Mouse (Mus musculus) testis, adult 2 months (tissue): ENCODE data around the gene Gadd45gip1. TPM values are rescaled to one million over a fixed set of nuclear protein-coding genes. Genes with fewer than 3 reads are reported as not detected.

Source experiments
- H3K27ac ChIP-seq: fragments of 200-500 bp; 2 replicates; pipeline ENCODE4 v1.5.1; 2012; ENCODE audit warnings: low read depth, low read length; ENCODE audit not compliant: control insufficient read depth, insufficient read depth
- H3K27me3 ChIP-seq: fragments of 200-500 bp; 2 replicates; pipeline ENCODE4 v1.6.1; 2012; ENCODE audit warnings: mild to moderate bottlenecking, low read length, moderate library complexity; ENCODE audit not compliant: control insufficient read depth, insufficient read depth
- H3K36me3 ChIP-seq: fragments of 200-500 bp; 2 replicates; pipeline ENCODE4 v1.6.1; 2012; ENCODE audit warnings: mild to moderate bottlenecking, low read length; ENCODE audit not compliant: control insufficient read depth, insufficient read depth
- H3K4me1 ChIP-seq: fragments of 200-500 bp; 2 replicates; pipeline ENCODE4 v1.6.1; 2012; ENCODE audit warnings: low read length; ENCODE audit not compliant: control insufficient read depth, insufficient read depth
- H3K4me3 ChIP-seq: fragments of 200-500 bp; 2 replicates; pipeline ENCODE4 v1.5.1; 2012; ENCODE audit warnings: low read depth, mild to moderate bottlenecking, low read length, moderate library complexity, mixed read lengths; ENCODE audit not compliant: control insufficient read depth
- CTCF ChIP-seq: fragments of 200-500 bp; IDR thresholded peaks from 2 replicates; pipeline ENCODE4 v1.5.1; 2012; ENCODE audit warnings: low read depth, mild to moderate bottlenecking, inconsistent platforms, low read length, moderate library complexity; ENCODE audit not compliant: control insufficient read depth, insufficient read depth, insufficient replicate concordance
- POLR2A ChIP-seq: fragments of 200-500 bp; IDR thresholded peaks from 2 replicates; pipeline ENCODE4 v1.6.1; 2012; ENCODE audit warnings: low read depth, mild to moderate bottlenecking, inconsistent platforms, low read length, moderate library complexity; ENCODE audit not compliant: control insufficient read depth
- polyA plus RNA-seq: library from polyadenylated mRNA; depleted of rRNA; stranded (reverse); fragments of >200 nt; gene quantifications from 2 replicates; pipeline ENCODE4 v1.2.3, GENCODE M21; 2012

Gadd45gip1 gene
- polyA plus RNA-seq, 1 experiment = 9.4 TPM

DNA sequence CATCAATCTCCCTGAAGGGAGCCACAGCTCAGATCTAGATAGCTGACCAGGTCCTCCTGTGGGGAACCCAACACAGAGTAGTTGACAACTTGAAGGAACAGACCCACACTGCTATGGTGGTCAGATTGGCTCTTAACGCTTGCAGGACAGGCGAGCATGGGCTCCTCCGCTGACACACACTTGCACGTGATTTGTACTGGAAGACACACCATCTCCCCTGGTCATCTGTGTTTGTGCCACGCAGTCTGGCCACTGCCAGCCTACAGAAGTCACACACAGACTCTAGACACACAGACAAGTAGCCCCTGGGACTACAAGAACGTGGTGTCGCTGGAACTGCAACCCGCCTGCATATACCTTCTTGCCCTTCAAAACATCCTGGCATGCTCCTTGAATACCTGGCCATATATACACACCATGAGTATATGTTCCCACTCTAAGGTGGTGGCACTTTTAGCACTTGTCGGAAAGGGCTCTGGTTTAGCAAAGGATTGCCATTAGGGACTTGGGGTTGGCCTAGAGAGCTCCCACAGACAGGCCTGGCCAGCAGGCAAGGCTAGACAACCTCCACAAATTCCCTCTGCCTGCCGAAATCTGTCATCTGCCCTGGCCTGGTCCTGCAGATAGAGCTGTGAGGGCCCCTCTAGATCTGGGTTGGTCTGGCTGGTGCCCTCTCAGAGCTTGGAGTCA is 32.7 kb upstream of the Gadd45gip1 start:
- no peak for TF ChIP-seq CTCF
- no peak for TF ChIP-seq POLR2A
- Histone ChIP-seq H3K27ac (no peak overlapping the region), H3K4me1 (peaks cover 7% of the 10 kb centered on the region), H3K27me3 (no peaks in the 10 kb centered on the region), H3K36me3 (no peaks in the 10 kb centered on the region), H3K4me3 (peak overlapping the region; percentile 70)

DNA sequence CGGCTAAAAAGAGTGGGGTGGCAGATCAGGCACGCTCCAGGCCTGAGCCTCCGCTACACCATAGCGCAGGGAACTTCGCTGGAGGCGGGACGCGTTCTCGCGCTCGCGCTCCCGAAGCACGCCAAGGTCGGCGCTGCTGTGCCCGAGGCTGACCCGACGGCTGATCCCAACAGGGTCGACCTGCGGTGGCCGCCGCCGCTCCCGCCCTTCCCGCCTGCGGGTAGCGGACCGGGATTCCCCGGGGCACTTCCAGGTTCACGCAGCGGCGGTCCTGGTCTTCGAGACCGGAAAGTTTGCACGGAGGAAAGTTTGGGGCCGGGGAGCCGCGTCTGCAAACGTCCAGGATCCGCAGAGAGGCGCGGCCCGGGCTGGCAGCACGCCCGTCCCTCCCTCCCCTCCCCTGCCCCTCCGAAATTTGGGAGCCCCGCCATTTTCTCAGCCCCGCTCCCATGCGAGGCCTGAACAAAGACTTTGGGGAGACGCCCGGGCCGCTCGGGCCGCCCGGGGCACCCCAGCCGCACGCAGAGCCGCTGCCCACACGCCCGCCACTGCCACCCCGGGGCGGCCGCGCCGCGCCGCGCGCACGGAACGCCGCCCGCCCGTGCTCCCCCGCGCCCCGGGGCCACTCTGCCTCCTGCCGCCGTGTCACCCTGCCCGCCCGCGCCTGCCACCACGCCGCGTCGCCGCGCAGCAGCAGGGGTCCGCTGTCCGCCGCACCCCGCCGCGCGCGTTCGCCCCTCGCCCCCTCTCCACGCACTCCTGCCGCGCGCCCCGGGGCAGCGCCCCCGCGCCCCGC is 32.0 kb upstream of the Gadd45gip1 start:
- peak overlapping the region; percentile 28; the same call in 1 of the 2 replicates for H3K27ac ChIP-seq

DNA sequence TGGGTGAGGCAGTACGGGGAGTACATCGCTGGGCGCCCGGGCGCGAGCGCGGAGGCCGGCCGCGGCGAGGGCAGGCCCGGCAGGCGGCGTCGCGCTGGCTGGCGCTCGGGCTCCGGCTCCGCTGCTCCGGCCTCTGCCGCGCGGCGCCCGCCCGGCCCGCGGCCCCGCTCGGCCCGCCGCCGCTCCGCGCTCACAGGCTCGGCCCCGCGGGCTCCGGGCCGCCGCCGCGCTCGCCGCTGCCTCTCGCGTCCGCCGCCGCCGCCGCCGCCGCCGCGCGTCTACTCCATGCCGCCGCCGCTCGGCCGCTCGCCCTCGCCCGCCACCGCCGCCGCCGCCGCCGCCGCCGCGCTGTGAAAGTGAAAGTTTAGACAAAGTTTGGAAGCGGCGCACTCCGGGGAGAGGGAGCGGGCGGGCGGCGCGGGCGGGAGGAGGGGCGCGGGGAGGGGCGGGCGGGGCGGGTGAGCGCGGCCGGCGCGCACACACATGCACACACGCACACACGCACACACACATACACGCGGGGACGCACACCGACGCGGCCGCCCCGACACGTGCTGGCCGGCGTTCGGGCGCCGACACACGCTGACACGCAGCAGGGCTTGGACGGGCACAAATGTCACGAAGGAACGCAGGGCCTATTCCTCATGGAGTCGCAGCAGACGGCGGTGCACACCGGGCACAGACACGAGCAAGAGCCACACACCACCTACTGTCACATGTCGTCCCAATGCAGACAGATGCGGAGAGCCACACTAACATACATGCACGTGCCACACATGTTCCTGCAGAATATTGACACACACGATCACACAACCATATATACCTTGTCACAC is 31.1 kb upstream of the Gadd45gip1 start, which contains the start of gene Nfix:
Gene Nfix, minus strand, starts transcription at position 346 of the 833 bp plus-strand sequence.
- Histone ChIP-seq H3K27me3 (no peaks in the 10 kb centered on the region), H3K27ac (peak within 1 kb of the TSS; percentile 28; the same call in 1 of the 2 replicates), H3K4me3 (peak within 1 kb of the TSS; percentile 75), H3K4me1 (peaks cover 7% of the 10 kb centered on the region), H3K36me3 (no peaks in the 10 kb centered on the region)
- TF ChIP-seq POLR2A (no peak), CTCF (no peak)

More for the DNA sequence above, 32.0 kb upstream of the Gadd45gip1 start:
- TF ChIP-seq CTCF = no peak
- no peak for TF ChIP-seq POLR2A
- Histone ChIP-seq H3K27me3 (no peaks in the 10 kb centered on the region), H3K36me3 (no peaks in the 10 kb centered on the region), H3K4me1 (peaks cover 7% of the 10 kb centered on the region), H3K4me3 (peak overlapping the region; percentile 70)

DNA sequence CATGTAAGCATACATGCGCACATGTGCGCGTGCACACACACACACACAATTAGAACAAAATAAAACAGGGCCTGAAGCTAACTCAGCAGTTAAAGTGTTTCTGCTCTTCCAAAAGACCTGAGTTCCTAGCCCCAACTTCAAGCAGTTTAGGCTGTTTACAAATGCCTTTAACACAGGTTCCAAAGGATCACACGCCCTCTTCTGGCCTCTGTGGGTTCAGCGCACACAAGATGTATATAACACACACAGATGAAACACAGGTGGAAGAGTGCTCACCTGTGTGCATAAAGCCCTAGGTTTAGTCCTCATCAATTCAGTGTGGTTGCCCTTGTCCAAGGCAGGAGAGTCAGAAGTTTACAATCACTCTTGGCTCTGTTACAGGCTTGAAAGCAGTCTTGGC is 25.3 kb upstream of the Gadd45gip1 start:
- H3K27me3 ChIP-seq = no peaks in the 10 kb centered on the region

DNA sequence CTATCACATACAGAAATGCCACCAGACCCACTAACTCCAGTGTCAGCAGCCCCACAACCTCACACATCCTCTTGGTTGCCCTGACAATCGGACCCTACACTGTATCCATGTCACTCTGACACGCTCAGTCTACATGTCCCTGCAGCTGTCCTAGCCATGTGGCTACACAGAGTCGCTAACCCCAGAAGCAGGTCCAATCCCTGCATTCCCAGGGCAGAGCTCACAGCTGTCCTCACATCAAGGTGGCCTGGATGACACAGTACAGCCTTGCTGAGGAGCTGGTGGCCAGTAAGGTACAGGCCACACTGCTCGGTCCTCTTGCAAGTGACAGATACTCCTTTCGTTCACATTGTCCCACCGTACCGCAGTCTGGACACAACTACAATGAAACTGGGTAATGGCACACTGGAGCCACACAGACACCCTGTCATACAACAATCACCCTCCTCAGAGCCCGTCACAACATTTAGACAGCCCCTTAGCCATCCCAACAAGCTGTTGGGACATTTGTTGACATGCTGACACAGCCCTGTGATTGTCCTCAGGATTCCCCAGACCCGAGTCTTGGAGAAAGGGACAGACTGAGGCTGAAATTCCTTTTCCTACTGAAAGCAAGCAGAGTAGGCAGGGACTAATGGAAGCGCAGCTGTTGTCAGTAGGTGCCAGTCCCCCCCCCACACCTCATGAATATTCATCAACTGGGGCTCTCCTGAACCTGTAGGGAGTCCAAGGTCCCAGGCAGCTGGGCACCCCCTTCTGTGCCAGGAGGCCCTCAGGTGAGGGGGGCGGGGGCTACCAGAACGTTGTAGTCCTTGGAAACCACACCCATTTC is 22.0 kb upstream of the Gadd45gip1 start:
- no peak overlapping the region for H3K27ac ChIP-seq
- peak overlapping the region; percentile 75 for H3K4me3 ChIP-seq
- no peaks in the 10 kb centered on the region for H3K27me3 ChIP-seq
- H3K36me3 ChIP-seq = no peaks in the 10 kb centered on the region
- no peaks in the 10 kb centered on the region; the same call in 1 of the 2 replicates for H3K4me1 ChIP-seq
- TF ChIP-seq CTCF (no peak; the same call in 1 of the 2 replicates), POLR2A (no peak)

More for the DNA sequence above, 25.3 kb upstream of the Gadd45gip1 start:
- no peak for TF ChIP-seq CTCF
- TF ChIP-seq POLR2A = no peak
- Histone ChIP-seq H3K4me3 (no peak overlapping the region), H3K36me3 (no peaks in the 10 kb centered on the region), H3K4me1 (no peaks in the 10 kb centered on the region; the same call in 1 of the 2 replicates), H3K27ac (no peak overlapping the region)

DNA sequence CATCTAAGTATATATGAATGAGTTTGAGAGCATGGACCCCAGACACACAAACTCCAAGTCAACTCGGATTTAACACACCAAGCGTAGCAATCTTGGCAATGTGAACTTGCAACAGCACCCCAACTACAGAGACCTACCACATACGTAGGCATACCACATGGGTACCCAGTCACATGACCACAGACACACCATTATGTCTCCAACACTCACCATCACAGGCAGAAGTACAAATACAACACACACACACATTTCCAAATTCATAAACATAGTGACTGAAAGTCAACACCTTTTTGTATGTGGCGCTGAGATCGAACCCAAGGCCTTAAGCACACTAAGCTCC is 21.4 kb upstream of the Gadd45gip1 start:
- TF ChIP-seq POLR2A (no peak), CTCF (no peak)
- H3K4me3 ChIP-seq = peak overlapping the region; percentile 75
- peaks cover 3% of the 10 kb centered on the region for H3K4me1 ChIP-seq
- no peaks in the 10 kb centered on the region for H3K27me3 ChIP-seq
- no peak overlapping the region for H3K27ac ChIP-seq
- no peaks in the 10 kb centered on the region for H3K36me3 ChIP-seq

DNA sequence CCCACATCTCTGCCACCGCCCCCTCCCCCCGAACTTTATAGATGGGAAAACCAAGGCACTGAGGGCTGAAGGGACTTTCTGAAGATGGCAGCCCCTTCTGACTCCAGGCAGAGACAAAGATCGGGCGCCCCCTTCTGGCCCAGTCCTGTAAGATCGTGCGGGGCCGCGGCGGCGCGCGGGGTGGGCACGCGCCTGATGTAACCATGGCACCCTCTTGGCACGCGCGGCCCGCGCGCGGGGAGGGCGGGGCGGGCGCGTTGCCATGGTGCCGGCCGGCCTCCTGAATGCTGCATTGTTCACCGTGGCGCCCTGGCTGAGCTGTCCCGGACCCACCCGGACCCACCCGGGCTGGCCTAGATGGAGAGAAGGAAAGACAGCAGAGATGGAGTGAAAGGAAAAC is 20.4 kb upstream of the Gadd45gip1 start:
- Histone ChIP-seq H3K36me3 (no peaks in the 10 kb centered on the region), H3K4me1 (peaks cover 11% of the 10 kb centered on the region), H3K27me3 (no peaks in the 10 kb centered on the region), H3K27ac (peak overlapping the region; percentile 80; the same call in 1 of the 2 replicates), H3K4me3 (peak overlapping the region; percentile 89)
- TF ChIP-seq CTCF = peak; percentile 79
- TF ChIP-seq POLR2A = peak; percentile 43; the same call in 1 of the 2 replicates
